Mouse (Mus musculus): ENCODE measurements around the gene Asic4. TPM values are rescaled to one million over a fixed set of nuclear protein-coding genes. Genes with fewer than 3 reads are reported as not detected.

Gene Asic4
- polyA plus RNA-seq, 1 experiment: 1.0 TPM

- Histone ChIP-seq H3K27me3 (ENCODE audit: control insufficient read depth, insufficient read depth, low read length) (no peaks in the 10 kb centered on the region), H3K27ac (ENCODE audit: control insufficient read depth, insufficient read depth, low read depth, low read length) (no peak overlapping the region), H3K36me3 (ENCODE audit: control insufficient read depth, insufficient read depth, low read length) (no peaks in the 10 kb centered on the region), H3K4me1 (ENCODE audit: control insufficient read depth, insufficient read depth, low read length) (no peaks in the 10 kb centered on the region), H3K4me3 (ENCODE audit: control insufficient read depth, low read depth, low read length) (no peak overlapping the region)
- TF ChIP-seq CTCF (IDR thresholded peaks at IDR 0.05; ENCODE audit: control insufficient read depth, insufficient read depth, insufficient replicate concordance, low read depth, low read length): peak; percentile 21; the same call in 1 of the 2 replicates
- no peak for TF ChIP-seq POLR2A (IDR thresholded peaks at IDR 0.05; ENCODE audit: control insufficient read depth, low read depth, low read length)
Observed at GRCm38 (mm10) chr1:75494878-75495548, 44.8 kb downstream of the Asic4 start.

GRCm38 (mm10) chr1:75498897-75499296 lies 48.7 kb downstream of the Asic4 start:
- no peaks in the 10 kb centered on the region for H3K27me3 ChIP-seq (ENCODE audit: control insufficient read depth, insufficient read depth, low read length)
- no peak overlapping the region for H3K27ac ChIP-seq (ENCODE audit: control insufficient read depth, insufficient read depth, low read depth, low read length)
- H3K36me3 ChIP-seq (ENCODE audit: control insufficient read depth, insufficient read depth, low read length): no peaks in the 10 kb centered on the region
- peaks cover 10% of the 10 kb centered on the region for H3K4me1 ChIP-seq (ENCODE audit: control insufficient read depth, insufficient read depth, low read length)
- TF ChIP-seq POLR2A (IDR thresholded peaks at IDR 0.05; ENCODE audit: control insufficient read depth, low read depth, low read length): no peak
- TF ChIP-seq CTCF (IDR thresholded peaks at IDR 0.05; ENCODE audit: control insufficient read depth, insufficient read depth, insufficient replicate concordance, low read depth, low read length): no peak
- H3K4me3 ChIP-seq (ENCODE audit: control insufficient read depth, low read depth, low read length): no peak overlapping the region

- Histone ChIP-seq H3K4me3 (ENCODE audit: control insufficient read depth, low read depth, low read length) (no peak overlapping the region), H3K4me1 (ENCODE audit: control insufficient read depth, insufficient read depth, low read length) (peaks cover 10% of the 10 kb centered on the region), H3K27me3 (ENCODE audit: control insufficient read depth, insufficient read depth, low read length) (no peaks in the 10 kb centered on the region), H3K27ac (ENCODE audit: control insufficient read depth, insufficient read depth, low read depth, low read length) (no peak overlapping the region), H3K36me3 (ENCODE audit: control insufficient read depth, insufficient read depth, low read length) (no peaks in the 10 kb centered on the region)
- peak; percentile 5; the same call in 1 of the 2 replicates for TF ChIP-seq CTCF (IDR thresholded peaks at IDR 0.05; ENCODE audit: control insufficient read depth, insufficient read depth, insufficient replicate concordance, low read depth, low read length)
- no peak for TF ChIP-seq POLR2A (IDR thresholded peaks at IDR 0.05; ENCODE audit: control insufficient read depth, low read depth, low read length)
Observed at GRCm38 (mm10) chr1:75499441-75499840, 49.2 kb downstream of the Asic4 start.

- Histone ChIP-seq H3K4me1 (ENCODE audit: control insufficient read depth, insufficient read depth, low read length) (peaks cover 30% of the 10 kb centered on the region), H3K4me3 (ENCODE audit: control insufficient read depth, low read depth, low read length) (no peak overlapping the region), H3K27me3 (ENCODE audit: control insufficient read depth, insufficient read depth, low read length) (no peaks in the 10 kb centered on the region), H3K27ac (ENCODE audit: control insufficient read depth, insufficient read depth, low read depth, low read length) (no peak overlapping the region), H3K36me3 (ENCODE audit: control insufficient read depth, insufficient read depth, low read length) (no peaks in the 10 kb centered on the region)
- TF ChIP-seq CTCF (IDR thresholded peaks at IDR 0.05; ENCODE audit: control insufficient read depth, insufficient read depth, insufficient replicate concordance, low read depth, low read length): no peak
- no peak for TF ChIP-seq POLR2A (IDR thresholded peaks at IDR 0.05; ENCODE audit: control insufficient read depth, low read depth, low read length)
Observed at GRCm38 (mm10) chr1:75501905-75502304, 51.7 kb downstream of the Asic4 start.

- no peaks in the 10 kb centered on the region for H3K36me3 ChIP-seq (ENCODE audit: control insufficient read depth, insufficient read depth, low read length)
- peaks cover 32% of the 10 kb centered on the region for H3K4me1 ChIP-seq (ENCODE audit: control insufficient read depth, insufficient read depth, low read length)
- no peak overlapping the region for H3K27ac ChIP-seq (ENCODE audit: control insufficient read depth, insufficient read depth, low read depth, low read length)
- peak overlapping the region; percentile 47 for H3K4me3 ChIP-seq (ENCODE audit: control insufficient read depth, low read depth, low read length)
- no peak for TF ChIP-seq POLR2A (IDR thresholded peaks at IDR 0.05; ENCODE audit: control insufficient read depth, low read depth, low read length)
- no peak for TF ChIP-seq CTCF (IDR thresholded peaks at IDR 0.05; ENCODE audit: control insufficient read depth, insufficient read depth, insufficient replicate concordance, low read depth, low read length)
- no peaks in the 10 kb centered on the region for H3K27me3 ChIP-seq (ENCODE audit: control insufficient read depth, insufficient read depth, low read length)
Observed at GRCm38 (mm10) chr1:75502945-75503650, 52.9 kb downstream of the Asic4 start.

GRCm38 (mm10) chr1:75503651-75503980 lies 53.4 kb downstream of the Asic4 start:
- Histone ChIP-seq H3K4me1 (ENCODE audit: control insufficient read depth, insufficient read depth, low read length) (peaks cover 32% of the 10 kb centered on the region), H3K27me3 (ENCODE audit: control insufficient read depth, insufficient read depth, low read length) (no peaks in the 10 kb centered on the region)

GRCm38 (mm10) chr1:75504256-75505045 lies 54.2 kb downstream of the Asic4 start:
- Histone ChIP-seq H3K36me3 (ENCODE audit: control insufficient read depth, insufficient read depth, low read length) (no peaks in the 10 kb centered on the region), H3K4me1 (ENCODE audit: control insufficient read depth, insufficient read depth, low read length) (peaks cover 32% of the 10 kb centered on the region), H3K27me3 (ENCODE audit: control insufficient read depth, insufficient read depth, low read length) (no peaks in the 10 kb centered on the region), H3K27ac (ENCODE audit: control insufficient read depth, insufficient read depth, low read depth, low read length) (no peak overlapping the region), H3K4me3 (ENCODE audit: control insufficient read depth, low read depth, low read length) (no peak overlapping the region)
- TF ChIP-seq POLR2A (IDR thresholded peaks at IDR 0.05; ENCODE audit: control insufficient read depth, low read depth, low read length) (no peak), CTCF (IDR thresholded peaks at IDR 0.05; ENCODE audit: control insufficient read depth, insufficient read depth, insufficient replicate concordance, low read depth, low read length) (no peak)

More at GRCm38 (mm10) chr1:75503651-75503980, 53.4 kb downstream of the Asic4 start:
- no peak for TF ChIP-seq CTCF (IDR thresholded peaks at IDR 0.05; ENCODE audit: control insufficient read depth, insufficient read depth, insufficient replicate concordance, low read depth, low read length)
- no peak for TF ChIP-seq POLR2A (IDR thresholded peaks at IDR 0.05; ENCODE audit: control insufficient read depth, low read depth, low read length)
- H3K4me3 ChIP-seq (ENCODE audit: control insufficient read depth, low read depth, low read length): peak overlapping the region; percentile 47
- H3K27ac ChIP-seq (ENCODE audit: control insufficient read depth, insufficient read depth, low read depth, low read length): no peak overlapping the region
- H3K36me3 ChIP-seq (ENCODE audit: control insufficient read depth, insufficient read depth, low read length): no peaks in the 10 kb centered on the region
